Mouse (Mus musculus) ES-E14 (cell line): ENCODE results near the gene Zbtb22. TPM values are rescaled to one million over a fixed set of nuclear protein-coding genes. Genes with fewer than 3 reads are reported as not detected.
A peak's percentile ranks its signal among the peaks of the same experiment; 100 is the strongest.
"Not testable (repeated sequence)": the region's sequence is repeated elsewhere in the genome, so short reads cannot be mapped to it uniquely, and the experiment has no call there.

Experiments
- DNase-seq: peaks from one replicate; pipeline ENCODE4 v3.0.0-alpha.2; 2013; ENCODE audit warnings: low read depth, low spot score
- H3K27ac ChIP-seq: 2 replicates; pipeline ENCODE4 v1.5.1; 2012; ENCODE audit warnings: low read depth, mild to moderate bottlenecking, low read length, moderate library complexity, mixed read lengths; ENCODE audit not compliant: poor library complexity, insufficient read depth, severe bottlenecking
- H3K36me3 ChIP-seq: 2 replicates; pipeline ENCODE4 v1.6.1; 2012; ENCODE audit warnings: mild to moderate bottlenecking, low read length, moderate library complexity, mixed read lengths; ENCODE audit not compliant: control insufficient read depth, poor library complexity, insufficient read depth, severe bottlenecking
- H3K4me1 ChIP-seq, 2 experiments: fragments of 150-350 bp in 1 of 2; sonication (generic) in 1 of 2; 2 replicates each; pipeline ENCODE4 v1.6.1; 2012; ENCODE audit warnings: low read length in 2 of 2, mild to moderate bottlenecking in 1 of 2, mixed read lengths in 1 of 2; ENCODE audit not compliant: control insufficient read depth in 2 of 2, insufficient read depth in 2 of 2, poor library complexity in 1 of 2
- H3K4me3 ChIP-seq, 2 experiments: fragments of 150-350 bp in 1 of 2; sonication (generic) in 1 of 2; 2 replicates each; pipeline ENCODE4 v1.5.1; 2012; ENCODE audit warnings: low read length in 2 of 2, low read depth in 1 of 2, mild to moderate bottlenecking in 1 of 2, mixed read lengths in 1 of 2; ENCODE audit not compliant: insufficient read depth in 1 of 2, poor library complexity in 1 of 2, severe bottlenecking in 1 of 2
- H3K9ac ChIP-seq: 2 replicates; pipeline ENCODE4 v1.6.1; 2012; ENCODE audit warnings: low read depth, mild to moderate bottlenecking, low read length, mixed read lengths; ENCODE audit not compliant: poor library complexity, insufficient read depth, severe bottlenecking
- H3K9me3 ChIP-seq: fragments of 150-350 bp; sonication (generic); 2 replicates; pipeline ENCODE4 v1.6.1; 2012; ENCODE audit warnings: low read depth, mild to moderate bottlenecking, low read length; ENCODE audit not compliant: control insufficient read depth, insufficient read depth
- CHD2 ChIP-seq: IDR thresholded peaks from 2 replicates; pipeline ENCODE4 v1.6.1; 2014; ENCODE audit warnings: mild to moderate bottlenecking, low read depth, low read length, inconsistent platforms
- HCFC1 ChIP-seq: IDR thresholded peaks from 2 replicates; pipeline ENCODE4 v1.6.1; 2012; ENCODE audit warnings: low read length, inconsistent platforms, borderline replicate concordance; ENCODE audit not compliant: insufficient read depth
- MAFK ChIP-seq: IDR thresholded peaks from 2 replicates; pipeline ENCODE4 v1.6.1; 2014; ENCODE audit warnings: mild to moderate bottlenecking, low read depth, low read length, inconsistent platforms; ENCODE audit not compliant: insufficient read depth
- ZC3H11A ChIP-seq: IDR thresholded peaks from 2 replicates; pipeline ENCODE4 v1.6.1; 2012; ENCODE audit warnings: low read depth, mild to moderate bottlenecking, inconsistent platforms, low read length, borderline replicate concordance
- ZNF384 ChIP-seq: IDR thresholded peaks from 2 replicates; pipeline ENCODE4 v1.6.1; 2012; ENCODE audit warnings: low read depth, low read length, inconsistent platforms
- in situ Hi-C, 2 experiments: fragments of 600-800 bp; cut with MboI; formaldehyde crosslinking; loops; one replicate each; pipeline ENCODE4 v1.15.1; 2025; ENCODE audit warnings: low sequenced_read_pairs in 2 of 2, inconsistent platforms in 1 of 2; ENCODE audit not compliant: unreplicated experiment in 2 of 2
- total RNA-seq: library from RNA; depleted of rRNA; stranded (reverse); fragments of 300-350 nt; gene quantifications from 2 replicates; pipeline ENCODE4 v1.2.3, GENCODE M21; 2012

Gene Zbtb22
- total RNA-seq, 1 experiment, result 32.8 TPM

- in situ Hi-C loops, result no loop called here
- no peaks in the 10 kb centered on the region for H3K9me3 ChIP-seq
- no peak overlapping the region for H3K4me3 ChIP-seq
- no peaks in the 10 kb centered on the region for H3K36me3 ChIP-seq
- no peak overlapping the region; the same call in 1 of the 2 replicates for H3K9ac ChIP-seq
- H3K4me1 ChIP-seq, result peaks cover 14 to 21% of the 10 kb centered on the region in 2 experiments
- peak; percentile 80 for DNase-seq
- H3K27ac ChIP-seq, result peak overlapping the region; percentile 44; the same call in 1 of the 2 replicates
- TF ChIP-seq CHD2, result no peak
- peak; percentile 32; the same call in 1 of the 2 replicates for TF ChIP-seq HCFC1
- no peak for TF ChIP-seq MAFK
- TF ChIP-seq ZNF384, result peak; percentile 99
- TF ChIP-seq ZC3H11A, result peak; percentile 63; the same call in 1 of the 2 replicates
These were observed 18.4 kb upstream of the Zbtb22 start for GRCm38 (mm10) chr17:33897114-33897794.

GRCm38 (mm10) chr17:33898193-33898592 lies 17.5 kb upstream of the Zbtb22 start:
- H3K4me3 ChIP-seq, H3K27ac ChIP-seq, DNase-seq, H3K9ac ChIP-seq, in situ Hi-C loops, H3K36me3 ChIP-seq, H3K9me3 ChIP-seq: not testable (repeated sequence)
- H3K4me1 ChIP-seq, result peaks cover 14 to 19% of the 10 kb centered on the region in 2 experiments

- Histone ChIP-seq H3K9ac (peak overlapping the region; percentile 37; the same call in 1 of the 2 replicates), H3K4me1 (peaks cover 14 to 27% of the 10 kb centered on the region in 2 experiments), H3K4me3 (no peak overlapping the region), H3K9me3 (no peaks in the 10 kb centered on the region), H3K36me3 (no peaks in the 10 kb centered on the region), H3K27ac (peak overlapping the region; percentile 87)
- DNase-seq, result no peak
- in situ Hi-C loops, result no loop called here
- TF ChIP-seq MAFK, result peak; percentile 79
- TF ChIP-seq ZNF384, result no peak
- no peak for TF ChIP-seq HCFC1
- TF ChIP-seq ZC3H11A, result no peak
- TF ChIP-seq CHD2, result no peak
These were observed 16.1 kb upstream of the Zbtb22 start for GRCm38 (mm10) chr17:33899642-33900041.

- Histone ChIP-seq H3K9ac (peak overlapping the region; percentile 37; the same call in 1 of the 2 replicates), H3K27ac (peak overlapping the region; percentile 87), H3K4me1 (peaks cover 14 to 27% of the 10 kb centered on the region in 2 experiments), H3K4me3 (no peak overlapping the region), H3K9me3 (no peaks in the 10 kb centered on the region), H3K36me3 (no peaks in the 10 kb centered on the region)
- peak; percentile 54; the same call in 1 of the 2 replicates for TF ChIP-seq ZNF384
- no peak for TF ChIP-seq MAFK
- in situ Hi-C loops, result no loop called here
- no peak for DNase-seq
These were observed 15.3 kb upstream of the Zbtb22 start for GRCm38 (mm10) chr17:33900281-33900988.
